Mouse (Mus musculus): ENCODE data around the gene Camta1.

DNA sequence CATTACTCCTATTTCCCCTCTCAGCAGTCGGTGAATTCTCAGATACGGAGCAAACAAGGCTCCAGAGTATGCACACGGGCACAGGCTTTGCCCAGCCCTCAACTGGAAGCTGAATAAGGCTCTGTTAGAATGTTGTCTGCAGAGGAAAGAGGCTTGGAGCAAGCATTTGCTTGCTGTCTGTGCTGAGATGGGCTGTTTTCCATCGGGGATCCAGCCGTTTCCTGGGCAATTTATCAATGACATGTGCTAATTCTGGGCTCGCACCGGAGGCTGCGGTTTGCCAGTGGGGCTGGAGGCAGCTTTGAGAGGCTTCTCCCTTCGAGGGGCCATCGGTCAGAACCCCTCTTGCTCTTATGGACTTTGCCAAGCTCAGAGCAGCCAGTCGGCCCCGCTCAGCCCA is 506.2 kb downstream of the Camta1 start:
- TF ChIP-seq CTCF (IDR thresholded peaks at IDR 0.05; ENCODE audit: low read depth, low read length) (no peak), POLR2A (IDR thresholded peaks at IDR 0.05; ENCODE audit: borderline replicate concordance, low read depth, low read length) (no peak)

All from bone marrow macrophage, adult 2 months (primary cell).